Mouse (Mus musculus): ENCODE measurements around the gene Bcap31. TPM values are rescaled to one million over a fixed set of nuclear protein-coding genes. Genes with fewer than 3 reads are reported as not detected.
"Not testable (repeated sequence)": the region's sequence is repeated elsewhere in the genome, so short reads cannot be mapped to it uniquely, and the experiment has no call there.

Bcap31 gene
- 175 and 177 TPM in 2 replicates for polyA plus RNA-seq (2012; rRNA removed)

- peak; percentile 76 for DNase-seq (ENCODE audit: low spot score)
Measured at GRCm38 (mm10) chrX:73716109-73716661, at the start of gene Bcap31, which contains the start of gene Abcd1. TSS of gene Bcap31 (minus strand) at chrX:73716175. TSS of gene Abcd1 (plus strand) at chrX:73716597.

GRCm38 (mm10) chrX:73765311-73765710 is 49.3 kb upstream of the Bcap31 start:
- DNase-seq (ENCODE audit: low spot score): no peak

GRCm38 (mm10) chrX:73758611-73759290 is 42.8 kb upstream of the Bcap31 start:
- DNase-seq (ENCODE audit: low spot score): peak; percentile 16

GRCm38 (mm10) chrX:73756334-73757140 is 40.6 kb upstream of the Bcap31 start, which contains the start of gene Plxnb3:
TSS of gene Plxnb3 (plus strand) at chrX:73757090.
- no peak for DNase-seq (ENCODE audit: low spot score)

GRCm38 (mm10) chrX:73748977-73749376 is 33.0 kb upstream of the Bcap31 start:
- DNase-seq (ENCODE audit: low spot score): no peak

GRCm38 (mm10) chrX:73744774-73745481 is 29.0 kb upstream of the Bcap31 start:
- DNase-seq (ENCODE audit: low spot score): no peak

- DNase-seq (ENCODE audit: low spot score): not testable (repeated sequence)
Measured at GRCm38 (mm10) chrX:73739841-73740240, 23.9 kb upstream of the Bcap31 start.

GRCm38 (mm10) chrX:73739151-73739550 is 23.2 kb upstream of the Bcap31 start:
- DNase-seq (ENCODE audit: low spot score): no peak

- DNase-seq (ENCODE audit: low spot score): no peak
Measured at GRCm38 (mm10) chrX:73738155-73738554, 22.2 kb upstream of the Bcap31 start.

- DNase-seq (ENCODE audit: low spot score): no peak
Measured at GRCm38 (mm10) chrX:73730908-73731307, 14.9 kb upstream of the Bcap31 start.

GRCm38 (mm10) chrX:73718686-73719362 is 2.8 kb upstream of the Bcap31 start:
- DNase-seq (ENCODE audit: low spot score): no peak

GRCm38 (mm10) chrX:73718271-73718670 is 2.3 kb upstream of the Bcap31 start:
- no peak for DNase-seq (ENCODE audit: low spot score)

GRCm38 (mm10) chrX:73717667-73718066 is 1.7 kb upstream of the Bcap31 start:
- DNase-seq (ENCODE audit: low spot score): no peak

- DNase-seq (ENCODE audit: low spot score): no peak
Measured at GRCm38 (mm10) chrX:73716709-73717545, 952 bp upstream of the Bcap31 start.

GRCm38 (mm10) chrX:73715476-73716108 is 383 bp downstream of the Bcap31 start:
- DNase-seq (ENCODE audit: low spot score): no peak

- no peak for DNase-seq (ENCODE audit: low spot score)
Measured at GRCm38 (mm10) chrX:73700472-73700871, 15.5 kb downstream of the Bcap31 start.

GRCm38 (mm10) chrX:73690917-73691629 is 24.9 kb downstream of the Bcap31 start:
- no peak for DNase-seq (ENCODE audit: low spot score)

GRCm38 (mm10) chrX:73685629-73686028 is 30.3 kb downstream of the Bcap31 start:
- DNase-seq (ENCODE audit: low spot score): no peak

GRCm38 (mm10) chrX:73684978-73685377 is 31.0 kb downstream of the Bcap31 start:
- DNase-seq (ENCODE audit: low spot score): no peak

Data from urinary bladder, adult 2 months (tissue).